Mouse (Mus musculus): Measurements from ENCODE around the gene Zfp383.
"Not testable (repeated sequence)": the region's sequence is repeated elsewhere in the genome, so short reads cannot be mapped to it uniquely, and the experiment has no call there.

Gene Zfp383

DNA sequence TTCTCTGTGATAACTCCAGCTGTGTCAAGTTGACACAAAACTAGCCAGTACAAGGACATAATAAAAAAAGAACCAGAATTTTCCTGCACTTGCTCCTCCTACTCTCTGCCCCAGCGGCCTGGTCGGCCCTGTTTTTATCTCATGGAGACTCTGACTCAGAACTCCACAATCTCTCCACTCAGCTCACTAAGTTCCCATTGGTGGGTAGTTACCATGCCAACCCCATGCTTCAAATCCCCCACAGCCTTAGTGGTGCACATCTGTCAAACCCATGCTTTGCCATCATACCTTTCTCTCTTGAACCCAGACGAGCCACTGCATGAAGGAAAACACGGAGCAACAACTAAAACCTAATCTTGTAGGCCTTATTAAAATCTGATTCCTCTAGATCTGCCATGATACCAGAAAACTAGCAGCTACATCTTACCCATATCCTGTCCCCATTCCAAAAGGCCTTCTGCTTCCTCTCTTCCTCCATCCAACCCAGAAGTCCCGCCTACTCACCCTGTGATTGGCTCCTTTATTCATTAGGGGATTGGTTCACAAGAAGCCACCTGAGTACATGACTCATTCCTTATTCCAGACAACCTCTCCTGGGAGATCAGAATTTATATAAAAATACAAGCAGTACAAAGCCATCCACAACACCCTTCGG is 13.5 kb downstream of the Zfp383 start:
- in situ Hi-C loops (cut with MboI; ENCODE audit: low pct_unique_long_range_greater_than_20kb in 1 of 2, low sequenced_read_pairs in 2 of 2, unreplicated experiment in 1 of 2), result no loop called here

DNA sequence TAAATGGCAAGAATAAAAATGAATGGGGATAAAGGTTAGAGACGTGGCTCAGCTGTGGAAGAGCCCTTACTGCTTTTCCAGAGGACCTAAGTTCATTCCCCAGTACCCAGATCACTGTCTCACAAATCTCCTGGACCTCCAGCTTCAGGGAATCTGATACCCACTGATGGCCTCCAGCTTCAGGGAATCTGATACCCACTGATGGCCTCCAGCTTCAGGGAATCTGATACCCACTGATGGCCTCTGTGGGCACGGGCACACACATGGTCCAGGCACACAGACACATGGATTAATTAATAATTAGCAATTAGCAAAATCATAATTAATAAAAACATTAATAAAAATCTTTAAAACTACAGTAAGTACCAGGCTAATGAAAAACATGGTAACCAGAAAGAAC is 14.8 kb downstream of the Zfp383 start:
- in situ Hi-C loops (cut with MboI; ENCODE audit: low pct_unique_long_range_greater_than_20kb in 1 of 2, low sequenced_read_pairs in 2 of 2, unreplicated experiment in 1 of 2), result no loop called here

DNA sequence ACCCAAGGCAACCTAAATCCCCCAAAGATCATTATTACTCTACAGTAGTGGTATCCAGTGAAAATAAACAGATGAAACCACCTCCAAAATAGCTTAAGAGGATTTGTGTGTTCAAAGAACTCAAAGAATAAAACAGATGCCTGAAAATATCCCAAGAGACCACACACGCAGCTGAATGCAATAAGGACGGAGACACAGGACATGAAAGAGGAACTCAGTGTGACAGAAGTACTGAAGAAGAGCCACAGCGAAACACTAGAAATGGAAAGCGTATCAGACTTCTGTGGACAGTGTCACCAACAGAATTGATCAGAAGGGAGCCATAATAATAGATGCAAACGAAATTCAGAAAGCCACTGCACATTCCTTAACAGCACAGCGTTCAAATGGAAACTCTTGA is 30.8 kb downstream of the Zfp383 start:
- in situ Hi-C loops (cut with MboI; ENCODE audit: low pct_unique_long_range_greater_than_20kb in 1 of 2, low sequenced_read_pairs in 2 of 2, unreplicated experiment in 1 of 2), result no loop called here

- in situ Hi-C loops (cut with MboI; ENCODE audit: low pct_unique_long_range_greater_than_20kb in 1 of 2, low sequenced_read_pairs in 2 of 2, unreplicated experiment in 1 of 2), result no loop called here
Measured at GRCm38 (mm10) chr7:29941027-29941426, 33.0 kb downstream of the Zfp383 start.

GRCm38 (mm10) chr7:29942740-29943139 is 34.7 kb downstream of the Zfp383 start:
- in situ Hi-C loops (cut with MboI; ENCODE audit: low pct_unique_long_range_greater_than_20kb in 1 of 2, low sequenced_read_pairs in 2 of 2, unreplicated experiment in 1 of 2), result no loop called here

- in situ Hi-C loops (cut with MboI; ENCODE audit: low pct_unique_long_range_greater_than_20kb in 1 of 2, low sequenced_read_pairs in 2 of 2, unreplicated experiment in 1 of 2), result no loop called here
Measured at GRCm38 (mm10) chr7:29943720-29944119, 35.7 kb downstream of the Zfp383 start.

DNA sequence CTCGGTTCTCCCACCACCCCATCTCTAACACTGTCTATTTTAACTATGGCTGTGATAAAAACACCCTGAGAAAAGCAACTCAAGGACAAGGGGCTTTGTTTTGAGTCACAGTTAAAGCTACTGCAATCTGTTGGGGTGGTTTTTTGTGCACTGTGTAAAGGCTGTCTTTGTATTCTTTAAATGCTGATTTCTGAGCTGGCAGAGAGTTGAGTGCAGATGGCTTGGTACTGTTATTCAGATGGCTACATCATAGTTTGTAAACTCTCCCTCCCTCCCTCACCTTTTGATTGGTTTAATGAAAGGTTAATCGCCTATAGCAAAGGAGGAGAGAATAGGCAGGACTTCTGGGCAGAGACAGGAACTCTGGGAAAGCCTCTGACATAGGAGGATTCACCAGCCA is 36.2 kb downstream of the Zfp383 start:
- in situ Hi-C loops (cut with MboI; ENCODE audit: low pct_unique_long_range_greater_than_20kb in 1 of 2, low sequenced_read_pairs in 2 of 2, unreplicated experiment in 1 of 2), result no loop called here

DNA sequence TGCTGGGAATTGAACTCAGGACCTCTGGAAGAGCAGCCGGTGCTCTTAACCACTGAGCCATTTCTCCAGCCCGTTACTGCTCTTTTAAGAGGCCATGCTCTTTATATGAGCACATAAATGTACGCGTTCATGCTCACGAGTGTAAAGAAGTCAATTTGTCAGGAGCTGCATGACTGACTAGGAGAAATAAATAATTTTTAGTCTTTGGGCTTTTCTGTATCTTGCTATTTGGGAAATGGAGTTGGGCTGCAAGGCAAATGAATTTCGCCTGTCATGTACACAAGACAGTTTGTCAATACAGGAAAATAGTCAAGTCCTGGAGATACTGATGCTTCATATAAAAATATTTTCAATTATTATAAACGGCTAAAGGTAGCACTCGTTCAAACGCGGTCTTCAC is 45.1 kb downstream of the Zfp383 start:
- in situ Hi-C loops (cut with MboI; ENCODE audit: low pct_unique_long_range_greater_than_20kb in 1 of 2, low sequenced_read_pairs in 2 of 2, unreplicated experiment in 1 of 2), result loop anchor here in 1 of 2 experiments (5.0 to 10.0 kb wide), 2 partner anchors 91 to 112 kb away; no protein-coding TSS in a partner anchor

DNA sequence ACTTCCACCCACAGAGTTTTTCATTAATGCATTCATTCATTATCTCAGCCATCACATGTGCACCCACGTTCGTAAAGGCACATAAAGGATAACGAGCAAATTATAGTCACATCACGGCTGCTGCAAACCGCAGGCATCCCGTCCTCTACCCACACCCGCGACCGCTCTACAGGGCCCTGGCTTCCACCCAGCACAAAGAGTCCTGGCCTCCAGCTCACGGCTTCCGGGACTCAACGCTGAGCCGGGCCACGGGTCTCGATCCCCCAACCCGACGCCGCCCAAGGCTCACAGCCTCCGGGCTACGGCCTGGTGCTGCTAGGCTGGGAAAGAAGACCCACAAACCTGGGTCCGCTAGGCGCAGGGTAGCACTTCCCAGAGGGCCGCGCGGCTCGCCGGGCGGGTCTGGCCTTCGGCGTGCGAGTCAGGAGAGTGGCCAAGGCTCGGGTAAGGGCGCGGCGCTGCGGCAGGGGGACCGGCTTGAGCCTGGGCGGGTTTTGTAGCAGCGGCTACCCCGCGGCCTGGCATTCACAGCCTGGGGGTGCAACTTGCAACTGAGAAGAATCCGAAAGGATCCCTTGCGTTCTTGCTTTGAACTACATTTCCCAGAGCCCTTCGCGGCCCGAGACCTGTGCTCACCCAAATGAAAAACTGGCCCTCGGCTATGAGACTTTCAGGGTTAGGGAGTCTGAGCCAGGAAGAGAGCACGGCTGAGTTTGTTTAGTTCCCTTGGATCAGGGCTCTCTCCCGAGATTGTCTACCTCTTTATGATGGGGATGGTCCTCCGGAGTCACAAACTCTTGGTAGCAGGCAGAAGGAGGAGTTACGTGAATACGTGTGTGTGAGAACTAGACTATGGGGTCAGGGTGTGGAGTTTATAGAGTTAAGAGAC is 45.7 kb downstream of the Zfp383 start, which contains the start of gene Zfp74:
Zfp74 (minus strand) TSS at position 577 of the 889 bp plus-strand sequence.
- in situ Hi-C loops (cut with MboI; ENCODE audit: low pct_unique_long_range_greater_than_20kb in 1 of 2, low sequenced_read_pairs in 2 of 2, unreplicated experiment in 1 of 2), result loop anchor here in 1 of 2 experiments (5.0 to 10.0 kb wide), 2 partner anchors 91 to 111 kb away; no protein-coding TSS in a partner anchor

DNA sequence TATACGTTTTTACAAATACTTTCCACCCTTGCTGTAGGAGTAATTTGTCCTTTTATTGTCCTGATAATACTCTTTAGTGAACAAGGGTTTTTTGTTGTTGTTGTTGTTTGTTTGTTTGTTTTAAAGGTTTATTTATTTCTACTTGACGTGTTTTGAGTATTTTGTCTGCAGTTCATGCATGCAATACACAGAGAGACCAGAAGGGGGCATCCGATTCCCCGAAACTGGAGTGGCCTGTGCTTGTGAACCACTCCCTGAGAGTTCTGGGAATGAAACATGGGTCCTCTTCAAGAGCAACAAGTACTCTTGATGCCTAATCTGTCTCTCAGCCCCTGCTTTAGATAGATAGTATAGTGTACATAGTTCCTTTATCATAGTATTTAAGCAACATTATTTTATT is 46.7 kb downstream of the Zfp383 start:
- in situ Hi-C loops (cut with MboI; ENCODE audit: low pct_unique_long_range_greater_than_20kb in 1 of 2, low sequenced_read_pairs in 2 of 2, unreplicated experiment in 1 of 2), result loop anchor here in 1 of 2 experiments (5.0 to 10.0 kb wide), 2 partner anchors 92 to 110 kb away; no protein-coding TSS in a partner anchor

- in situ Hi-C loops (cut with MboI; ENCODE audit: low pct_unique_long_range_greater_than_20kb in 1 of 2, low sequenced_read_pairs in 2 of 2, unreplicated experiment in 1 of 2), result loop anchor here in 1 of 2 experiments (10.0 kb wide), 1 partner anchor 109 kb away; no protein-coding TSS in a partner anchor
Measured at GRCm38 (mm10) chr7:29956257-29956656, 48.2 kb downstream of the Zfp383 start.

GRCm38 (mm10) chr7:29958125-29958724 is 50.2 kb downstream of the Zfp383 start:
- in situ Hi-C loops (cut with MboI; ENCODE audit: low pct_unique_long_range_greater_than_20kb in 1 of 2, low sequenced_read_pairs in 2 of 2, unreplicated experiment in 1 of 2), result loop anchor here in 1 of 2 experiments (10.0 kb wide), 1 partner anchor 107 kb away; no protein-coding TSS in a partner anchor

DNA sequence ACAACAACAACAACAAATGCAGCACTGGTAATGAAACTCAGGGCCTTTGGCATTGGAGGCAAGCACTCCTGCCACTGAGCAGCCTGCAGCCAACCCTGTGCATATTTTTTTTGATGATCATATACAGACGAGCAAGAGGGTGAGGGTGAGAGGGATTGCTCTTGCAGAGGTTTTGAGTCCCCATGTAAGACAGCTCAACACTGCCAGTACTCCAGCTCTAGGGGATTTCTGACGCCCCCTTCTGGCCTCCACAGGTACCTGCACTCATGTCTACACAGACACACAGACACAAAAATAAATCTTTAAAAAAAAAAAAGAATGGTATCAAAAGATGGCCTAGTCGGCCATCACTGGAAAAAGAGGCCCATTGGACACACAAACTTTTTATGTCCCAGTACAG is 51.0 kb downstream of the Zfp383 start:
- in situ Hi-C loops (cut with MboI; ENCODE audit: low pct_unique_long_range_greater_than_20kb in 1 of 2, low sequenced_read_pairs in 2 of 2, unreplicated experiment in 1 of 2), result loop anchor here in 1 of 2 experiments (10.0 kb wide), 1 partner anchor 106 kb away; no protein-coding TSS in a partner anchor

GRCm38 (mm10) chr7:29965115-29965810 is 57.2 kb downstream of the Zfp383 start:
- in situ Hi-C loops (cut with MboI; ENCODE audit: low pct_unique_long_range_greater_than_20kb in 1 of 2, low sequenced_read_pairs in 2 of 2, unreplicated experiment in 1 of 2), result not testable (repeated sequence)
